Mouse (Mus musculus) gastrocnemius, adult 2 months (tissue): Measurements from ENCODE around the gene Trpc6. TPM values are rescaled to one million over a fixed set of nuclear protein-coding genes. Genes with fewer than 3 reads are reported as not detected.

Experiments used
- DNase-seq: peaks from one replicate; pipeline ENCODE4 v3.0.0; 2022
- H3K27ac ChIP-seq: fragments of 200-600 bp; 2 replicates; pipeline ENCODE4 v1.8.1; 2022; ENCODE audit warnings: mild to moderate bottlenecking
- H3K4me3 ChIP-seq: fragments of 200-600 bp; 2 replicates; pipeline ENCODE4 v1.8.1; 2022; ENCODE audit warnings: mild to moderate bottlenecking, moderate library complexity
- CTCF ChIP-seq: fragments of 200-600 bp; IDR thresholded peaks from 2 replicates; pipeline ENCODE4 v1.8.1; 2022; ENCODE audit warnings: antibody characterized with exemption, mild to moderate bottlenecking, moderate library complexity
- intact Hi-C: fragments of 180-260 bp; cut with DNase I; formaldehyde crosslinking; loops from one replicate; pipeline ENCODE4 v1.15.1; 2025
- total RNA-seq, 2 experiments: library from RNA; stranded (reverse); gene quantifications; 2 replicates each; pipeline ENCODE4 v1.2.3; 2021

The Trpc6 gene
- total RNA-seq, 2 experiments from 2014 or later = 0.13 to 0.33 TPM

DNA sequence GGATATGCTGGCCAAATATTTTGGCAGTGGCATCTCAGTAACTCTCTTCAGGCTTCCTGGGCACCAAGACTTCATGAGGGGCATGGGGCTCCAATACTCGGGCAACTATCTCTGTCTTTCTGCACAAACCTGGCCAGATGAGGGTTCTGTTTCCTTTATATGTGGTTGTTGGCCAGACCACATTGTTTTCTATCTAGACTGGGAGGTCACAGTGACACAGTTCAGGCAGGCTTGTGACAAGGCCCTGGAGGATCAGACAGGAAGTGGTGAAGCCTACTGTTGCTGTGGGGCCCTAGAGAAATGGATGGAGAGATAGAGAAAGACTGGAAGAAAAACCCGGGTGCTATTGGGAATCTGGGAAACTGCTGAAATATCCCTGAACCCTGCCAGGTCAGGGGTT is 149.2 kb downstream of the Trpc6 start:
- intact Hi-C loops = no loop called here
- DNase-seq = no peak
- Histone ChIP-seq H3K4me3 (no peak overlapping the region), H3K27ac (no peak overlapping the region)
- TF ChIP-seq CTCF = no peak

DNA sequence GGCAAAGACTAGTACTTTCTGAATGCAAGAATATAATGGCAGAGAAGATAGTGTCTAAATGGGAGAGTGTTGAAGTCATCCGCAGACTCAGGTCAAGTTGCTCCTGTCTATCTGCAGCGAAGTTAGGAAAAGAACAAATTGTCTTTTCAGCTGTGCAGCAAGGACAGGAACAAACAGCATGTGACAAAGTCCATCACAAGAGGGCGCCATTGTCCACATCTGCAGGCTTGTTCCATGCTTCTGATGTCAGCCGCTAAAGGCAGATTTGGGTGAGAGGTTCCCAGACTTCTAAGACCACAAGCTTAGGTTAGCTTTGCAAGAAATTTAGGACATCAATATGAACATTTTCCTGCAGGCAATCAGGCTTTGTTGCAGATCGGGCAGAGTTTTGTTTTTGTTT is 156.7 kb downstream of the Trpc6 start:
- peak; percentile 75 for TF ChIP-seq CTCF
- no peak overlapping the region for H3K27ac ChIP-seq
- intact Hi-C loops = loop anchor here (5.0 to 10.0 kb wide), 2 partner anchors 264 to 677 kb away; no protein-coding TSS in a partner anchor
- DNase-seq = peak; percentile 62
- H3K4me3 ChIP-seq = no peak overlapping the region

DNA sequence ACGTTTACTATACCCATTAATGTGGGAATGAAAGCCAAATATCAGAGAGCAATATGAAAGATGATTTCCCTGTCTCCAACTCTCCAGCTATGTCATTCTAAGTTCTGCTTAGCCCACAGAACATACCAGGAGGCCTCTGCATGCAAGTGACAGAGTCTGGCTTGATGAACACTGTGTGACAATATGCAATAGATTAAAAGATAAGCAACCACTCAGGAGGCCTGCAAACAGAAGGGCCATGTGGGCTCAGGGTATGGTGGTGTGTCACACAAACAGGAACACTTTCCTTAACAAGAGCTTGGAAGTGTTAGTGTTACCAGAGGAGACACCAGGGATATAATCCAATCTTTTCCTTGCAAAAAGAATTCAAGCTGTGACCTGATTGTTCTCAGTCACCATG is 159.6 kb downstream of the Trpc6 start:
- intact Hi-C loops = loop anchor here (5.0 to 10.0 kb wide), 2 partner anchors 261 to 674 kb away; no protein-coding TSS in a partner anchor
- no peak for TF ChIP-seq CTCF
- no peak overlapping the region for H3K27ac ChIP-seq
- no peak for DNase-seq
- H3K4me3 ChIP-seq = no peak overlapping the region

DNA sequence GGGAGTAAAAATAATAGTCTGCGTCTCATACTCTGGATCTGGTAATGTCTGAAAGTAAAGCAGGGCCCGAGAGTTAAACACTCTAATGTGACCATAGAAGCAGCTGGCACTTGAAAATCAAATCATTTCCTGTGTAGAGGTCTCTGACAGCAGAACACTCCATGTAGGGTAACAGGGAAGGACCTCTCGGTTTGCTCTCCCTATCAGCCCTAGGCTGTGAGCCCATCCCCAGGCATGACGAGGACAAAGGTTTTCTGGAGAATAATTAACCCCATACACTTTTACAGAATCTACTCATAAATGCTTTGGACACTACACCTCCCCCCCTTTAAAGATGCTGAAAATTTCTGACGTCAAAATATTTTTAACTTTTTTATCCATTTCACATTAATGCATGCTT is 160.0 kb downstream of the Trpc6 start:
- no peak for DNase-seq
- intact Hi-C loops = loop anchor here (5.0 to 10.0 kb wide), 2 partner anchors 261 to 673 kb away; no protein-coding TSS in a partner anchor
- H3K4me3 ChIP-seq = no peak overlapping the region
- no peak overlapping the region for H3K27ac ChIP-seq
- TF ChIP-seq CTCF = no peak

DNA sequence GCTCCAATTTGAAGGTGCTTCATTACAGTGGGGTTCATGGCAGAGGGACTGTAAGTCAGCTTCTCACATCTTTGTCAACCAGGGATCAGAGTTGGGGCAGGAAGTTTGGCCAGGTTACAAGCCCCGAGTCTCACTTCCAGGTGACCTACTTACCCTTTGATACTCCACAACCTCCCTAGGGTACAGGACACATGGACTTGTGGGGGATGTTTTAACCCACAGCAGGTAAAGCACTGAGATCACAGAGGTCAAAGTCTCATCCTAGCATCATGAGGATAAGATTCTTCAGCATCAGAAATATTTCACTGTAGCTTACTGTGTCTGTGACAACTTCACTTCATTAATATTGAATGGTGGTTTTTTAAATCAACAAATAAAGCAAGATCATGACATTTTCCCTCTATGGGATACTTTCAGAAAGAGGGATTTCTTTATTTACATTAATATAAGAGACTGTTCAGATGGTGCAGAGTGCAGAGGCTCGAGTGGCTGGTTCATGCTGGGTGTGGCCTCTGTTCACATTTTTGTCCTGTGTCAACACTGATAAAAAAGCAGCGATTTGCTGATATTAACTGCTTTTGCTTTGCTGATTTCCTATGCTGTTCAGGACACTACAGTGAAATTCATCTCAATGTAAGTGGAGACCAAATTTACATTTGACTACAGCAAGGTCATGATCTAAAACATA is 166.3 kb downstream of the Trpc6 start:
- intact Hi-C loops = no loop called here
- TF ChIP-seq CTCF = no peak
- DNase-seq = no peak
- Histone ChIP-seq H3K27ac (no peak overlapping the region), H3K4me3 (no peak overlapping the region)

DNA sequence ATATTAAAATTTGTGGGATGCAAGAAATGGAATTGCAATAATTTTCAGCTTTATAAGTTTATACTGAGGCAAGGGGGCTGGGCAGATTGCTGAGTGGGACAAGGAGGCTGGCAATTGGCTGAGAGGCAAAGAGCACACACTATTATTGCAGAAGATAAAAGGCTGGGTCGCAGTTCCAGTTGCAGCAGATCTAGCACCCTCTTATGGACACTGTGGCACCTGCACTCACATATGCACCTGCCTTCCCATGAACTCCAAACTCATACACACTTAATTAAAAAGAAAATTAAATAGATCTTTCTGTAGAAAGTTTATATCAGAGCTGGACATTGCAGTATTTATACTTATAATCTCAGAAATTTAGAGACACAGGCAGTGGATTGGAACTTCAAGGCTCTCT is 175.1 kb downstream of the Trpc6 start:
- intact Hi-C loops = no loop called here
- no peak for DNase-seq

DNA sequence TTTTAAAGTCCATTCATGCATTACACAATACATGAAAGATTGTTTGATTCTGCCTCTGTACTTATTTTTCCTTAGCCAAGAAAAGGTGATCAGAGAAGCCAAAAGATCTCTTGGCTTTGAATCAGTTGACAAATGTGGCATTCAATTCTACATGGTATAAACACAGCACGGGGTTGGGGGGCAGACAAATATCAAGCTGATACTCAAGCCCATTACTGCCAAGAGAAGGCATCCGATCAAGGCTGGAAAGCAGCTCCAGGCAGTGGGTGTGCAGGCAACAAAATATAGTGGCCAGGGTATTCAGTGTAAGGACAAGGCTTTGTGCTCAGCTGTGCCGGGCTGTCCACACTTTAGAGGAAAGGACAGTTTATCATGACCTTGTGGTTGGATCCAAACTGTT is 185.1 kb downstream of the Trpc6 start:
- H3K27ac ChIP-seq = no peak overlapping the region
- no peak for TF ChIP-seq CTCF
- intact Hi-C loops = no loop called here
- no peak for DNase-seq
- H3K4me3 ChIP-seq = no peak overlapping the region

More for the DNA sequence above, 175.1 kb downstream of the Trpc6 start:
- TF ChIP-seq CTCF = no peak
- Histone ChIP-seq H3K4me3 (no peak overlapping the region), H3K27ac (no peak overlapping the region)
